Mouse (Mus musculus) retina, postnatal 1 day (tissue): ENCODE measurements at regions not wholly inside any gene's neighbourhood (a gene's known extent, or its start where the extent isn't known, plus 50 kb on each side); places are given as distances from the start of the nearest gene placed in this dataset.
A peak's percentile ranks its signal among the peaks of the same experiment; 100 is the strongest.

Experiments
- DNase-seq: peaks from one replicate; pipeline ENCODE4 v3.0.0-alpha.2; 2012

DNA sequence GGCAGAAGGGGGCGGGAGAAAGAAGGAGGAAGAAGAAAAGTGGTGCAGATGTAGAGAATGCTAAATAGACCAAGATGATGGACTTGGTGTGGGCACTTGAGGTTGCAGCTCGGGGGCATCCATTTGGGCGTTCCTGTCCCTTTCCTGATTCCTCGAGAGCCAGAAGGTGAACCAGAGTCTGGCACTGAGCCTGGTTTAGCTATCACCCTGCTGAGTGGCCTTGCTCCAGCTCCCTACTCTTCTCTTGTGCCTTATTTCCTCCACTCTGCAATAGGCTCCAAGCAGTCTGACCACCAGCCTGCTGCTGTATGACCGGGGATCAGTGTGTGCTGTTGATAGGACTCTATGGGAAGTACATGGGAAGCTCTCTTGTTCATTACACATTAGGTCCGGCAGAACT lies 68.1 kb downstream of the Efnb1 start:
- no peak for DNase-seq

GRCm38 (mm10) chrX:99201081-99201480 lies 65.2 kb downstream of the Efnb1 start:
- no peak for DNase-seq

GRCm38 (mm10) chrX:99199669-99200068 lies 63.7 kb downstream of the Efnb1 start:
- no peak for DNase-seq

GRCm38 (mm10) chrX:99198961-99199631 lies 63.2 kb downstream of the Efnb1 start:
- DNase-seq = peak; percentile 94
